Mouse (Mus musculus): Measurements from ENCODE around the gene Kxd1. TPM values are rescaled to one million over a fixed set of nuclear protein-coding genes. Genes with fewer than 3 reads are reported as not detected.

The Kxd1 gene
- polyA plus RNA-seq, 1 experiment from 2014 or later, result 47.4 TPM

DNA sequence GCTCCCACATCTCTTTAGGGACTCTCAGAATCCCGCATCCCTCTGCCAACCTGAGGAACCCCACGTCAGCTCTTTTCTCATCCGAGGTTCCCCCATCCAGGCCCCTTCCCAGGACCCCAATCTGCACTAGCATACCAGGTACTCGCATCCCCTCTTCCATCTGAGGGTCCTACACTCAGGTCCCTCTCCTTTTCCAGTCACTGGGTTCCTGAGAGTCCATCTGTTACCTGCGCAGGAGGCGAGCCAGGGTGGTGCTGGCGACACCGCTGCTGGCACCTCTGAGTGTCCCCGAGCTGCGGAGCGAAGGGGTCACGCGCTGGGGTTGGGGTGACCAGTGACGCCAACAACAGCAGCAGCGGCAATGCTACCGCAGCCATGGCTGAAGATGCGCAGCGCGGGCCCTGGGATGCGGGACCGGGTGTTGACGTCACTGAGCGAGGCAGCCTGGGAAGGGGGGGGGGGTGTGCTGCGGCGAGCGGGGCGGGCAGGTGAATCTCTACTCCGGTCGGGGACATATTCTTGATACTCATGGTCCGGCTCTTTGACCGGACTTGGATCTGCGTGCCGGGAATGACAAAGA is 40.7 kb downstream of the Kxd1 start, which contains the start of gene Tmem59l:
TSS of gene Tmem59l (minus strand) at position 418 of the 580 bp plus-strand sequence.
- H3K27me3 ChIP-seq (ENCODE audit: control insufficient read depth, insufficient read depth, low read length), result peaks cover 22% of the 10 kb centered on the region
- H3K9ac ChIP-seq (replicated peaks; ENCODE audit: low read length), result peak within 1 kb of the TSS; percentile 45; the same call in 1 of the 2 replicates
- ATAC-seq (replicated peaks; ENCODE audit: insufficient number of reproducible peaks, low FRiP score, low TSS enrichment, low read depth), result no peak
- H3K36me3 ChIP-seq (replicated peaks; ENCODE audit: control insufficient read depth, insufficient read depth, low read depth, low read length), result no peaks in the 10 kb centered on the region
- WGBS, result 6% methylated on average over 33 of the region's 33 CpGs
- H3K27ac ChIP-seq (replicated peaks; ENCODE audit: low read depth, low read length), result no peak within 1 kb of the TSS
- H3K4me2 ChIP-seq (ENCODE audit: low read depth, low read length), result peak within 1 kb of the TSS; percentile 71
- DNase-seq (ENCODE audit: low spot score), result no peak
- H3K4me1 ChIP-seq (ENCODE audit: control insufficient read depth, insufficient read depth, low read length), result peaks cover 11% of the 10 kb centered on the region
- peak within 1 kb of the TSS; percentile 19 for H3K4me3 ChIP-seq (ENCODE audit: low read depth, low read length)
- no peaks in the 10 kb centered on the region for H3K9me3 ChIP-seq (replicated peaks; ENCODE audit: control insufficient read depth, low read length)

- ATAC-seq (replicated peaks; ENCODE audit: insufficient number of reproducible peaks, low FRiP score, low TSS enrichment, low read depth), result no peak
Observed at GRCm38 (mm10) chr8:70486191-70486681, 41.5 kb downstream of the Kxd1 start.

GRCm38 (mm10) chr8:70482943-70483342 is 44.8 kb downstream of the Kxd1 start:
- ATAC-seq (replicated peaks; ENCODE audit: insufficient number of reproducible peaks, low FRiP score, low TSS enrichment, low read depth) (no peak), DNase-seq (ENCODE audit: low spot score) (no peak)
- Histone ChIP-seq H3K9me3 (replicated peaks; ENCODE audit: control insufficient read depth, low read length) (no peaks in the 10 kb centered on the region), H3K27me3 (ENCODE audit: control insufficient read depth, insufficient read depth, low read length) (peaks cover 7% of the 10 kb centered on the region), H3K27ac (replicated peaks; ENCODE audit: low read depth, low read length) (no peak overlapping the region), H3K4me3 (ENCODE audit: low read depth, low read length) (no peak overlapping the region), H3K4me2 (ENCODE audit: low read depth, low read length) (no peak overlapping the region), H3K9ac (replicated peaks; ENCODE audit: low read length) (no peak overlapping the region), H3K4me1 (ENCODE audit: control insufficient read depth, insufficient read depth, low read length) (no peaks in the 10 kb centered on the region; the same call in 1 of the 2 replicates), H3K36me3 (replicated peaks; ENCODE audit: control insufficient read depth, insufficient read depth, low read depth, low read length) (no peaks in the 10 kb centered on the region)
- WGBS, result 61% methylated on average over 2 of the region's 2 CpGs

More at GRCm38 (mm10) chr8:70486191-70486681, 41.5 kb downstream of the Kxd1 start:
- H3K27ac ChIP-seq (replicated peaks; ENCODE audit: low read depth, low read length), result no peak overlapping the region
- peaks cover 11% of the 10 kb centered on the region for H3K4me1 ChIP-seq (ENCODE audit: control insufficient read depth, insufficient read depth, low read length)
- H3K4me3 ChIP-seq (ENCODE audit: low read depth, low read length), result no peak overlapping the region
- WGBS, result 39% methylated on average over 7 of the region's 7 CpGs
- no peaks in the 10 kb centered on the region for H3K36me3 ChIP-seq (replicated peaks; ENCODE audit: control insufficient read depth, insufficient read depth, low read depth, low read length)
- peaks cover 14% of the 10 kb centered on the region for H3K27me3 ChIP-seq (ENCODE audit: control insufficient read depth, insufficient read depth, low read length)
- H3K9me3 ChIP-seq (replicated peaks; ENCODE audit: control insufficient read depth, low read length), result no peaks in the 10 kb centered on the region
- no peak for DNase-seq (ENCODE audit: low spot score)
- H3K4me2 ChIP-seq (ENCODE audit: low read depth, low read length), result no peak overlapping the region
- H3K9ac ChIP-seq (replicated peaks; ENCODE audit: low read length), result no peak overlapping the region

DNA sequence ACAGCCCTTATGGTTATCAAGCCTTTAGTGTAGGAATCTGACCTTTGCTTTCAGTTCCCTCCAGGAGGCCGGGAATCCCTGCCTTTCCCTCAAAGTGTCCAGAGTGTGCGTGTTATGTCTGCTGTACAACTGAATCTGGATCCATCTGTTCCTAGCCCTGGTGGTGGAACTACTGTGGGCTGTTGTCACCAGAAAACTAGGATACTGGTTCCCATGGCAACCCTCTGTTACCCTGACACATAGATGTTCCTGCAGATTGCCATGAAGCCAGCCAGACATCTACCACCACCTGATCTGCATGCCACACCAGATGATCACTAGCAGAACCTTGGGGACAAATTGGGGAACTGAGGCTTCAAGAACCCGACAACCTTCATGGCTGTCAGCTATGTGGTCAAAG is 45.8 kb downstream of the Kxd1 start:
- Histone ChIP-seq H3K9ac (replicated peaks; ENCODE audit: low read length) (no peak overlapping the region), H3K27ac (replicated peaks; ENCODE audit: low read depth, low read length) (no peak overlapping the region), H3K4me2 (ENCODE audit: low read depth, low read length) (no peak overlapping the region), H3K36me3 (replicated peaks; ENCODE audit: control insufficient read depth, insufficient read depth, low read depth, low read length) (no peaks in the 10 kb centered on the region), H3K27me3 (ENCODE audit: control insufficient read depth, insufficient read depth, low read length) (peaks cover 2% of the 10 kb centered on the region), H3K4me3 (ENCODE audit: low read depth, low read length) (no peak overlapping the region), H3K4me1 (ENCODE audit: control insufficient read depth, insufficient read depth, low read length) (no peaks in the 10 kb centered on the region), H3K9me3 (replicated peaks; ENCODE audit: control insufficient read depth, low read length) (no peaks in the 10 kb centered on the region)
- 80% methylated on average over 3 of the region's 3 CpGs for WGBS
- ATAC-seq (replicated peaks; ENCODE audit: insufficient number of reproducible peaks, low FRiP score, low TSS enrichment, low read depth) (no peak), DNase-seq (ENCODE audit: low spot score) (no peak)

- Histone ChIP-seq H3K36me3 (replicated peaks; ENCODE audit: control insufficient read depth, insufficient read depth, low read depth, low read length) (no peaks in the 10 kb centered on the region), H3K27ac (replicated peaks; ENCODE audit: low read depth, low read length) (no peak overlapping the region), H3K4me1 (ENCODE audit: control insufficient read depth, insufficient read depth, low read length) (no peaks in the 10 kb centered on the region), H3K27me3 (ENCODE audit: control insufficient read depth, insufficient read depth, low read length) (no peaks in the 10 kb centered on the region), H3K4me2 (ENCODE audit: low read depth, low read length) (peak overlapping the region; percentile 82; the same call in 1 of the 2 replicates), H3K4me3 (ENCODE audit: low read depth, low read length) (peak overlapping the region; percentile 83), H3K9me3 (replicated peaks; ENCODE audit: control insufficient read depth, low read length) (no peaks in the 10 kb centered on the region), H3K9ac (replicated peaks; ENCODE audit: low read length) (no peak overlapping the region)
- ATAC-seq (replicated peaks; ENCODE audit: insufficient number of reproducible peaks, low FRiP score, low TSS enrichment, low read depth) (peak; percentile 39), DNase-seq (ENCODE audit: low spot score) (peak; percentile 70)
- WGBS, result under 1% methylated on average over 21 of the region's 21 CpGs
Observed at GRCm38 (mm10) chr8:70477269-70477982, 50.3 kb downstream of the Kxd1 start.

DNA sequence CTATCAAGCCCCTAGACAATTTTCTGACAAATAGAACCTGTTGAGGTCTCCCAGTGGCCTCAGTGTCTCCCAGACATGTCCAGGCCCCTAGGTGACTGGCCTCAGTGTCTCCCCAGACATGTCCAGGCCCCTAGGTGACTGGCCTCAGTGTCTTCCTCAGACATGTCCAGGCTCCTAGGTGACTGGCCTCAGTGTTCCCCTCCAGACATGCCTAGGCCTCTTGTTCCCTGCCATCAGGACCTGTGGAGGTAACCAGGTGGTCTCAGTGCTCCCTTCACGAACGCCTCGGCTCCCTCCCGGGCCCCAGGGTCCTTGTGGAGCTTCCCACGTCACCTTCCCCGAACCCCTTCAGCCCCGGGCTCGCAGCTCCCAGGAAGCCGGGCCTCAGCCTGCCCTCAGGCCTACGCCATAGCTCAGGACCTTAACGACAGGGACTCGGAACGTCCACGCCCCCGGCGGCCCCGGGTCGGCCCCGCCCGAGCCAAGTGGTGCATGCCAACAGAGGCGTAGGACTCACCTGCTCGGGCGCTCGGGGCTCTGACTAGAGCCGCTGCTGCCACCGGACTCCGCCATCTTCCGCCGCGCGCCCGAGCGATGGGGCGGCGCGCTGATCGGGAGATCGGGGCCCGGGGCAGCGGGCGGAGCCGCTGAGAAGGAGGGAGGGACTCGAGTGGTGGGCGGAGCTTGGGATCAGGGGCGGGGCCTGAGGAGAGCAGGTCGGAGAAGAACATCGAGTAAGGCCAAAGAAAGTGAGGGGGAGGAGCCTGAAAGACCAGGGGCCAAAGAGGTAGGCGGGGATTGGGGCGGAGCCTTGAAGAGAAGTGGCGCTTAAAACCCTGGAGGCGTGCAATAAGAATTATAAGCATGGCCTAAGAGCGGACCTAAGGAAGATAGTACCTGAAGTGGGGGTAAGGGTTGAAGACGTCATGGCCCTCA is 51.2 kb downstream of the Kxd1 start, which contains the start of gene Klhl26:
TSS of gene Klhl26 (minus strand) at position 636 of the 936 bp plus-strand sequence.
- Histone ChIP-seq H3K4me3 (ENCODE audit: low read depth, low read length) (peak within 1 kb of the TSS; percentile 83), H3K9ac (replicated peaks; ENCODE audit: low read length) (peak within 1 kb of the TSS; percentile 88), H3K4me2 (ENCODE audit: low read depth, low read length) (peak within 1 kb of the TSS; percentile 82), H3K27ac (replicated peaks; ENCODE audit: low read depth, low read length) (0 out of 2 replicates have a peak within 1 kb of the TSS, but pooled peaks have one; percentile 16), H3K27me3 (ENCODE audit: control insufficient read depth, insufficient read depth, low read length) (no peaks in the 10 kb centered on the region), H3K36me3 (replicated peaks; ENCODE audit: control insufficient read depth, insufficient read depth, low read depth, low read length) (no peaks in the 10 kb centered on the region), H3K4me1 (ENCODE audit: control insufficient read depth, insufficient read depth, low read length) (no peaks in the 10 kb centered on the region), H3K9me3 (replicated peaks; ENCODE audit: control insufficient read depth, low read length) (no peaks in the 10 kb centered on the region)
- under 1% methylated on average over 53 of the region's 53 CpGs for WGBS
- DNase-seq (ENCODE audit: low spot score) (peak; percentile 94), ATAC-seq (replicated peaks; ENCODE audit: insufficient number of reproducible peaks, low FRiP score, low TSS enrichment, low read depth) (peak; percentile 81)

DNA sequence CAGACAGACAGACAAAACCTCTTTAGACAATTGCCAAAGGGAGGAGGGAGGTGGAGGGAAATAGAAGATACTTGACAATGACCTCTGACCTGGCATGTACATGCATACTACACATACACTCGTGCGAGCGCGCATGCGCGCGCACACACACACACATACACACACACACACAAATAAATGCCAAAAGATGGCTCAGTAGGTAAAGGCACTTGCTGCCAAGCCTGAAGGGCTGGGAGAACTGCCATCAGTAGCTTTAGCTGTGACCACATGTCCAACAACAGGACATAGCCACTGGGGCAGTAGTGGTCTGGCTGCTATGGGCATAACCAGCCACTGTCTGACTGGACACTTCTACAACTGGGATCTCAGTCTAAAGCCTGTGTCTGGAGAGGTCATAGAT is 55.9 kb downstream of the Kxd1 start:
- 97% methylated on average over 7 of the region's 7 CpGs for WGBS
- Histone ChIP-seq H3K27ac (replicated peaks; ENCODE audit: low read depth, low read length) (no peak overlapping the region), H3K9ac (replicated peaks; ENCODE audit: low read length) (no peak overlapping the region), H3K27me3 (ENCODE audit: control insufficient read depth, insufficient read depth, low read length) (no peaks in the 10 kb centered on the region), H3K4me1 (ENCODE audit: control insufficient read depth, insufficient read depth, low read length) (no peaks in the 10 kb centered on the region), H3K4me3 (ENCODE audit: low read depth, low read length) (no peak overlapping the region), H3K36me3 (replicated peaks; ENCODE audit: control insufficient read depth, insufficient read depth, low read depth, low read length) (no peaks in the 10 kb centered on the region), H3K4me2 (ENCODE audit: low read depth, low read length) (no peak overlapping the region), H3K9me3 (replicated peaks; ENCODE audit: control insufficient read depth, low read length) (no peaks in the 10 kb centered on the region)
- DNase-seq (ENCODE audit: low spot score), result no peak
- no peak for ATAC-seq (replicated peaks; ENCODE audit: insufficient number of reproducible peaks, low FRiP score, low TSS enrichment, low read depth)
